Mouse (Mus musculus) macrophage (primary cell): ENCODE results near the gene Pigl. TPM values are rescaled to one million over a fixed set of nuclear protein-coding genes. Genes with fewer than 3 reads are reported as not detected.

ENCODE experiments used
- H3K27ac ChIP-seq: fragments of 350-480 bp; formaldehyde crosslinking; 2 replicates; pipeline ENCODE4 v1.9.0; 2021
- H3K36me3 ChIP-seq: fragments of 350-480 bp; formaldehyde crosslinking; 2 replicates; pipeline ENCODE4 v1.9.0; 2021; ENCODE audit errors: inconsistent target
- H3K4me3 ChIP-seq: fragments of 350-480 bp; formaldehyde crosslinking; 2 replicates; pipeline ENCODE4 v1.9.0; 2021; ENCODE audit errors: inconsistent target
- H3K79me2 ChIP-seq: fragments of 350-480 bp; formaldehyde crosslinking; 2 replicates; pipeline ENCODE4 v1.9.0; 2021; ENCODE audit errors: inconsistent target
- WGBS: methylation state at CpG from one replicate; pipeline ENCODE4 v1.1.7; 2026; ENCODE audit warnings: inconsistent platforms; ENCODE audit not compliant: missing documents; 5-methylcytosine and 5-hydroxymethylcytosine counted together
- polyA plus RNA-seq: library from polyadenylated mRNA; stranded (reverse); fragments of 250-400 nt; gene quantifications from 3 replicates; pipeline ENCODE4 v1.2.4, GENCODE M21; 2018; ENCODE audit warnings: inconsistent platforms

Gene Pigl
- polyA plus RNA-seq, 1 experiment from 2014 or later = 5.2 TPM

GRCm38 (mm10) chr11:62512529-62513080 is 54.3 kb downstream of the Pigl start:
- no peak overlapping the region for H3K4me3 ChIP-seq
- no peak overlapping the region for H3K27ac ChIP-seq
- WGBS = 73% methylated on average over 8 of the region's 8 CpGs
- no peaks in the 10 kb centered on the region for H3K79me2 ChIP-seq
- H3K36me3 ChIP-seq = no peaks in the 10 kb centered on the region

- Histone ChIP-seq H3K79me2 (no peaks in the 10 kb centered on the region), H3K4me3 (no peak overlapping the region), H3K36me3 (no peaks in the 10 kb centered on the region), H3K27ac (no peak overlapping the region)
- WGBS = 85% methylated on average over 6 of the region's 6 CpGs
Measured at GRCm38 (mm10) chr11:62513311-62513710, 55.1 kb downstream of the Pigl start.

- Histone ChIP-seq H3K4me3 (no peak overlapping the region), H3K27ac (no peak overlapping the region), H3K79me2 (no peaks in the 10 kb centered on the region), H3K36me3 (no peaks in the 10 kb centered on the region)
- WGBS = 93% methylated on average over 2 of the region's 2 CpGs
Measured at GRCm38 (mm10) chr11:62518991-62519390, 60.7 kb downstream of the Pigl start.

GRCm38 (mm10) chr11:62522283-62522682 is 64.0 kb downstream of the Pigl start:
- no peak overlapping the region for H3K4me3 ChIP-seq
- no peaks in the 10 kb centered on the region for H3K79me2 ChIP-seq
- no peaks in the 10 kb centered on the region for H3K36me3 ChIP-seq
- WGBS = 93% methylated on average over 2 of the region's 2 CpGs
- H3K27ac ChIP-seq = no peak overlapping the region

GRCm38 (mm10) chr11:62537089-62537488 is 78.8 kb downstream of the Pigl start:
- Histone ChIP-seq H3K79me2 (no peaks in the 10 kb centered on the region), H3K4me3 (no peak overlapping the region), H3K36me3 (no peaks in the 10 kb centered on the region), H3K27ac (no peak overlapping the region)
- WGBS = 93% methylated on average over 8 of the region's 8 CpGs

- H3K36me3 ChIP-seq = no peaks in the 10 kb centered on the region
- H3K4me3 ChIP-seq = no peak overlapping the region
- 65% methylated on average over 4 of the region's 7 CpGs for WGBS
- H3K27ac ChIP-seq = no peak overlapping the region
- no peaks in the 10 kb centered on the region for H3K79me2 ChIP-seq
Measured at GRCm38 (mm10) chr11:62537590-62537989, 79.3 kb downstream of the Pigl start.

- no peaks in the 10 kb centered on the region for H3K36me3 ChIP-seq
- no peaks in the 10 kb centered on the region for H3K79me2 ChIP-seq
- 1% methylated on average over 65 of the region's 73 CpGs for WGBS
- H3K4me3 ChIP-seq = peak overlapping the region; percentile 44
- H3K27ac ChIP-seq = no peak overlapping the region
Measured at GRCm38 (mm10) chr11:62538321-62539088, 80.2 kb downstream of the Pigl start.

GRCm38 (mm10) chr11:62539089-62539890 is 81.0 kb downstream of the Pigl start, which contains the start of gene Cenpv:
Cenpv (minus strand) TSS chr11:62539261.
- no peak within 1 kb of the TSS for H3K27ac ChIP-seq
- peak within 1 kb of the TSS; percentile 44 for H3K4me3 ChIP-seq
- no peaks in the 10 kb centered on the region for H3K79me2 ChIP-seq
- WGBS = 9% methylated on average over 53 of the region's 57 CpGs
- no peaks in the 10 kb centered on the region for H3K36me3 ChIP-seq

- Histone ChIP-seq H3K4me3 (no peak overlapping the region), H3K27ac (no peak overlapping the region), H3K79me2 (no peaks in the 10 kb centered on the region), H3K36me3 (no peaks in the 10 kb centered on the region)
- 94% methylated on average over 7 of the region's 7 CpGs for WGBS
Measured at GRCm38 (mm10) chr11:62540167-62540566, 81.9 kb downstream of the Pigl start.

- H3K79me2 ChIP-seq = no peaks in the 10 kb centered on the region
- H3K27ac ChIP-seq = no peak overlapping the region
- WGBS = 63% methylated on average over 1 of the region's 2 CpGs
- no peaks in the 10 kb centered on the region for H3K36me3 ChIP-seq
- H3K4me3 ChIP-seq = no peak overlapping the region
Measured at GRCm38 (mm10) chr11:62540969-62541368, 82.7 kb downstream of the Pigl start.

GRCm38 (mm10) chr11:62541581-62541980 is 83.3 kb downstream of the Pigl start:
- H3K79me2 ChIP-seq = no peaks in the 10 kb centered on the region
- H3K27ac ChIP-seq = no peak overlapping the region
- WGBS = 71% methylated on average over 8 of the region's 8 CpGs
- no peaks in the 10 kb centered on the region for H3K36me3 ChIP-seq
- H3K4me3 ChIP-seq = no peak overlapping the region

- Histone ChIP-seq H3K27ac (no peak overlapping the region), H3K36me3 (no peaks in the 10 kb centered on the region), H3K4me3 (no peak overlapping the region), H3K79me2 (no peaks in the 10 kb centered on the region)
- WGBS = 90% methylated on average over 3 of the region's 3 CpGs
Measured at GRCm38 (mm10) chr11:62543991-62544390, 85.7 kb downstream of the Pigl start.

GRCm38 (mm10) chr11:62549782-62550181 is 91.5 kb downstream of the Pigl start:
- peaks cover 12% of the 10 kb centered on the region; the same call in 1 of the 2 replicates for H3K36me3 ChIP-seq
- peak overlapping the region; percentile 73 for H3K4me3 ChIP-seq
- H3K79me2 ChIP-seq = peaks cover 31% of the 10 kb centered on the region
- 0% methylated on average over 5 of the region's 5 CpGs for WGBS
- H3K27ac ChIP-seq = peak overlapping the region; percentile 100

GRCm38 (mm10) chr11:62550227-62550685 is 92.0 kb downstream of the Pigl start:
- 3% methylated on average over 11 of the region's 11 CpGs for WGBS
- H3K4me3 ChIP-seq = peak overlapping the region; percentile 73
- peak overlapping the region; percentile 100 for H3K27ac ChIP-seq
- peaks cover 31% of the 10 kb centered on the region for H3K79me2 ChIP-seq
- H3K36me3 ChIP-seq = peaks cover 12% of the 10 kb centered on the region; the same call in 1 of the 2 replicates
